Mouse (Mus musculus) layer of hippocampus, adult 9-11 months (tissue): ENCODE data around the gene Zfp362.

Source experiments
- DNase-seq: peaks from one replicate; pipeline ENCODE4 v3.0.0; 2022

Zfp362 gene

DNA sequence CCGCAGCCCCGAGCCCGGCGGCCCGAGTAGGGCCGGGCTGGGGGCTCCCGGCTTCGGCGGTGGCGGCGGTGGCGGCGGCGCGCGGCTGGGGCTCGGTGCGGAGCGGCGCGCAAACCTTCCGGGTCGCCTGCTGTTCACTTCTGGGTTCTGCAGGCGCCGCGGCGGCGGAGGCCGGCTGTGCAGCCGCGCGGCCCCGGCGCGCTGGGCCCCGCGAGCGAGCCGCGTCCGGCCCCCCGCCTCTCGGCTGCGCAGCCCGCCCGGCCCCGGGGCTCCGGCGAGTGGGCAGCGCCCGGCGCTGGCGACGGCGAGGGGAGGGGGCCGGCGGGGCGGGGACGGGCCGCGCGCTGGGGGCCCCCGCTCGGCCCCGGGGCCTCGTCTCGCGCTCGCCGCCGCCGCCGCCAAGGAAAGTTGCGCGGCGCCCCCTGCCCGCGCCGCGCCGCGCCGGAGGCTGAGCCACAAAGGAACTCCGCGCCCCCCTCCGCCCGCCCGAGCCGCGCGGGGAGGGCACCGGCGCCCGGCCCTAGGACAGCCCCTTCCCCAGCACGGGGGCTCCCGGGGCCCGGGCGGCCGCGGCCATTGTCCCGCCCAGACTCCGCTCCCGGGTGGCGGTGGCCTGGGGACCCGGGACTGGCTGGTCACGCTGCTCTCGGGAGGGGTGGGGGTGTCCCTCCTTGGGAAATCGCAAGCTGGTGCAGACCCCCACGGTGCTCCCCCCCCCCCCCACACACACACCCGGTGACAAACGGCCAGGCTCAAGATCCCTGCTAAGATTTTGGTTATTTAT, at the start of gene Zfp362:
Zfp362 (minus strand) TSS at position 3 of the 784 bp plus-strand sequence.
- no peak for DNase-seq

DNA sequence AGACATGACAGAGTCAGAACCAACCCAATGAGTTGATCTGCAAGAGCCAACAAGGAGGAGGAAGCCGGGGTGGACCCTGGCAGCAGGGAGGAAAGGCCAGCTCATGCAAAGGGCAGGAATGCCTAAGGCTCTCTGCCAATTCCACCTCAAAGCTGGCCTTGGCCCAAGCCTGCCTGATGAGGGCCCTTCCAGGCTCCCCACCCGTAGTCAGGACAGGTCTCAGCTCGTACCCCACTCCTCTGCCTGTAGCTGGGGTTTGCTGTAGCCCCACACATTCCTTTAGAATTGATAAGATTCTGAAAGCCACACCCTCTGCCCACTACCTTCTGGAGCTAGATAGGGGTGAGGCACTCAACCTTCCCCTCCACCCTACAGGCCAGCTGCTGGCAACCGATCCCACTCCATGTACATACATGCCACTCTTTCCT, 49.8 kb upstream of the Zfp362 start:
- no peak for DNase-seq

DNA sequence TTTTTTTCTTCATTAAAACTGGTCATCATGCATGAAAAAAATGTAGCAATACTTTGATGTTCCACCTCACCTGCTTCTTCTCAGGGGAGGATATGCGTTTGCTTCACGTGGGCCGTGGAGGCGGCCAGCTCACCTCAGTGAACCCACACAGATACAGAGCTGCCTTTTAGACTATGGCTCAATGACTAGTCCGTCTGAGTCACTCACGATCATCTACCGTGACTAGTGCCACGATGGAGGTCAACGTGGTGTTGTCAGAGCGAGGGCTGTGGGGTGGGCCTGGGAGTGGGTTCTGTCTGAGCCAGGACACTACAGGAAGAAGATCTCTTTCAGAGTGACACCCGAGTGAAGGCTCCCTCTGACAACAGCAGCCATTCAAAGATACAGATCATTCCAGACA, 47.3 kb upstream of the Zfp362 start:
- no peak for DNase-seq

DNA sequence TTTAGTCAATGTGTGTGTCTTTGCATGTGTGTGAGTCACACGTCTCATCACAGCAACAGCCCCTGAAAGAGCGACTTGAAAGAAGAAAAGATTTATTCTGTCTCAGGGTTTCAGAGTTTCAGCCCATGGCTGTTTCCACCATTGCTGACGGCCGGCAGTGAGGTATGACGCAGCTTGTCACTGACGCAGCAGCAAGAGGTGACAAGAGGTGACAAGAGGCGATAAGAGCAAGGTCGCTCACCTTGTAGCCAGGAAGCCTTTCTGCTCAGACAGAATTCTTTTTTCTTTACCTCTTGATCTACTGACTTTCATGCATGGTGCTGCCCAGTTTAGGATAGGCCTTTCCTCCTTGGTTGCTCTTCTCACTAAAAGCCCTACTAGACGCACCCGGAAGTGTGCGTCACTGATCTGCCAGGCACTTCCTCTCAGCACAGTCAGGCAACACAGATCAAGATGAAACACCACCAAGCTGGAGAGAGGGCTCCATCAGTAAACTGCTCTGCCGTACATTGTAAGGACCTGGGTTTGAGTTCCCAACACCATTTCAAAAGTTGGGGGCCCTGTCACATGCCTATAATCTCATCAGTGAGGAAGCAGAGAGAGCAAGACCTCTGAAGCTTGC, 46.5 kb upstream of the Zfp362 start:
- no peak for DNase-seq

DNA sequence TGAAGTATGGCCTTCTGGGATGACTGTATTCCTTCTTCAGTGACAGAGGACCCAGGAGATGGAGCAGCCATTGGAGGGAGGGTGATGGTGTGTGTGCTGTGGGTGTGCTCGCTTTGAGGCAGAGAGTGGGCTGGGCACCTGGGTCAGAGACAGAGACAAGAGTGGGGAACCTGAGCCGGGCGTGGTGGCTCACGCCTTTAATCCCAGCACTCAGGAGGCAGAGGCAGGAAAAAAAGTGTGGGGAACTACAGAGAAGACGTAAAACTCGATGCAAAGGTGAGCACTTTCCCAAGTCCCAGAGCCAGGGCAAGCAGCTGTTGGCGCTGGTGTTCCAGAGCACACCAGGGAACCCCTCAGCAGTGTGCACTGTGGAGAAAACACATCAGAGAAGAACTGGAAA, 43.8 kb upstream of the Zfp362 start:
- no peak for DNase-seq

DNA sequence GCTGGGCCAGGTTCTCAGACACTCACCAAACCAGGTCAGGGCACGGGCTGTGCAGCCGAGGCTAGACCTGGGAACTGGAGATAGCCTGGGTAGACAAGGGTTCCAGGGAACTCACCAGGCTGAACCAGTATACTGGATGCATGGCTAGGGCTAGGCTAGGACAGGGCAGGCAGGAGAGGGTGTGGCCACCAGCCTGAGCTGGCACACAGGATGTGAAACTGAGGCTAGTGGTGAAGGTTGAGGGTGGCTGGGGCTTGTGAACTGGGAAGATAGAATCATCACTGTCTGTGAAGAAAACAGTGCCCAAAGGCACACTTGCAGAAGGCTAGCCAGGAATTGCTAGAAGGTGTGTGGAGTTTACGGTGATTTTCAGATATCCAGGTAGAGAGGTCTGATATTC, 43.1 kb upstream of the Zfp362 start:
- no peak for DNase-seq

DNA sequence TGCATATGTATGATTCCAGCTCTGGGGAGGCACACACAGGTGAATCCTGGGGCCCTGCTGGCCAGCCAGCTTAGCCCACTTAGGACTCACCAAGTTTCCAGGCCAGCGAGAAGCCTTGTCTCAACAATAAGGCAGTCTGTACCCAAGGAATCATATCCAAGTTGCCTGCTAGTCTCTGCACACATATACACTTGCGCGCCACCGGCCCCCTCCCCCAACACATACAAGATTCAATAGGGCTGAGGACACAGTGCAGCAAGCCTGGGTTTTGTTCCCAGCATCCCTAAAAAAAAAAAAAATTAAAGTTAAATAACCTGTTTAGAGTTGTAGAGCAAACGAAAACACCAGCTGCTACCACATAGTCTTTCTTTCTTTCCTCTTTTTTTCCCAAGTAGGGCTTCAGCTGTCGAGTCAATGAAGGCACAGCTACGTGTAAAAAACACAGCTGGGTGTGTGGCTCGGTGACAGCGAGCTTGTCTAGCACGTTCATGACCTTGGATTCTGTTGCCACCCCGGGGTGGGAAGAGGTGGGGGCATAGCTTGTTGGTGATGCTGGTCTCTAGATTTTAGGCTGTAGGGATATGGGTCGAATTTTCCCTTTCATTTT, 39.6 kb upstream of the Zfp362 start:
- DNase-seq, result no peak

DNA sequence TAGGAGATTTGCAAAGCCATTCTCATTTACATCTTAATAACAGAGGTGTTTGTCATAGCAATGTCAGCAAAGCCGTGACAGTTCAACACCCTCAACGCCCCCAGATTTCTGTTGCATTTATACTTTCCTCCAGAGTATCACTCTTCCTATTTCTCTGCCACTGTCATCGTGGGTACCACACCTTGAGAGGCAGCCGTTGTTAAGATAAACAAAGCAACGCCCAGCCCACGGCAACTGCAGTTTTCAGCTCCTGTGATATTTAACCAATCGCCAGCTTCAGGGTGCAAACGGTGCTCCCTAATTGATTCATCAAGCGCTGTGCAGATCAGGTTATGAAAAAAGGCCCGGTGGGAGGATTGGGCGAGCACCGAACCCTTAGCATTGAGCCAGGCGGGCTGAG, 38.7 kb upstream of the Zfp362 start:
- DNase-seq, result no peak

DNA sequence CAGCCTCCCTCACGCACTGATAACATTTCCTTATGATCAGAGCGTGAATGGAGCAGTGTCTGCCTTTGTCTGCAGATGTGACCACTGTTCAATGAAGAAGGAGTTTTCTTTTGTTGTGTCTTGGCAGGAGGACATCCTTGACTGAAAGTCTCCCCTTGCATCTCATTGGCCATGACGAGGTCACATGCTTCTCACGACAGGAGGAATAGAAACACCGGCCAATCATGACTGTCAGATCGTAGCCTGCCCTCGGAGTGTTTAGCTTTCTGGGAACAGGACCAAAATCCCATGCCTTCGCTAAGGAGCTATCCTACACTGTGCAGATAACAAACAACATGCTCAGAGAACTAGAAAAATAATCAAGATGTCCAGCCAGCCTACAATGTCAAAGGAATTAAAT, 35.4 kb upstream of the Zfp362 start:
- DNase-seq, result no peak

DNA sequence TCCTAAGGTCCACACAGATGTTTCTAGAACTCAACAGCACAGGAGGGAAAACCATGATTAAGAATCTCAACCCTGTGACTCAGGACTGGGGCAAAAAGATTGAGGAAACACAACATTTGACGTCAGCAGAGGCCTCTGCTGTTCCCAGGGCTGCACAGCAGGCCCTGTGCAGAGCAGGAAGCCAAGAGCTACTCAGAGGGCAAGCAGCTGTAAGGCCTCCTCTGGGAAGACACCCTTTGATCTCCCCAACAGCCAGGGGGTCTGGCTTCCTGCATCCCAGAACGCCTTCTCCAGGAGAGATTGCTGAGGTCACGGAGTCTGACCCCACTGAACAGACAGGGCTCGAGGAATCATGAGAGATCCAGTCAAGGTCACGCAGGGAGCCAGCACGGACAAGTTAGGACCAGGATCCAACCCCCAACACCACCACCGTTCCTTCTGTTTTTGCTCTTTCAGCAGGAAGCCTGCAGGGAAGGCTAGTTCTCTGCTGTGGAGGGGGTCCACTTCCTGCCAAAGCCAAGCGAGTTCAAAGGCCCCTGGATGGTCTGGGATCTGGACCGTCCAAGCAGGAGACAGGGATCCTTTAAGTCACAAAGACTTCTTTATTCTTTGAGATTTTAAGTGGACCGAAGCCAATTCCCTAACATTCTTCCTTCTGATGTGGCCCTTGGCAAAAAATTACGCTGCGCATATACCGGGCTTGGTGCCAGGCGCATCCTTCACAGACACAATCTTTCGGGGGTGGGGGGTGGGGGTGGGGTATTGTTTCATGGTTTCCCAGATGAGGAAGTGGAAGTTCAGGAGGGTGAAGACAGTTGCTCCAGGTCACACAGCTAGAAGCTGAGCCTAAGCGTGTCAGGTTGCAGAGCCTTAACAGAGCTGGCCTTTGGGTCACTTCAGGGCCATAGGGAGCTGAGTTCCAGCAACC, 34.2 kb upstream of the Zfp362 start:
- DNase-seq, result peak; percentile 8

DNA sequence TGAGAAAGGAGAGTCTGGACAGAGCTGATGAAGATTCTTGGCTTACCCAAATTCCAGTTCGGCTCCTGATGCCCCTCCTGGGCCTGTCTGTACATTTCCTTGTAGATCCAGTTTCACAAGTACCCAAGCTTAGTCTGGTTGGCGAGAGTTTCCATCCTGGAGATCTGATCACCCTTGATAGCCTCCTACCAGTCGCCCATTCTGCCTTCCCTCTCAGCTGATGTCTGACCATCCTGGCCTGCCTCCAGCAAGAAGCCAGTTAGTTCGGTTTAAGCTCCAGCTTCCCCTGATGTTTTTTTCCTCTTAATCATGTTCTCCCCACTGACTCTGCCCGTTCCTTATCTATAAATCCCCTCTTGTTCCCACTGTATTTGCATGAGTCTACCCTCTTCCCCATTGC, 32.4 kb upstream of the Zfp362 start:
- DNase-seq, result no peak

DNA sequence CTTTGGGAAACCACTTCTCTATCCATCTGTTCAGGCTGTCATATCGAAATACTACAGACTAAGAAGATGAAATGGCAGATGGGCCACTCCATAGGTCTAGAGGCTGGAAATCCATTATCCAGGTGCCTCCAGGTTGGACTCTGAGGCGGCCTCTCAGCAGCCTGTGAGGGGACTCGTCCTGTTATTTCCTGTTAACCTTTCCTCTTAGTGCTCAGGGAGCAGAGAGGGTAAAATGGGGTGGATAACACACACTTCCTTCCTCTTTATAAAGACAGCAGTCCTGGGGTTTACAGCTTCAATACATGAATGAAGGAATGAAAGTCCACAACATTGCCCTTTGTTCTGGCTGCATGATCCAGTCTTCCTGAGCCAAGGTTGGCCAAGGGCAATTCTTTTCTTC, 18.3 kb upstream of the Zfp362 start:
- DNase-seq, result no peak

DNA sequence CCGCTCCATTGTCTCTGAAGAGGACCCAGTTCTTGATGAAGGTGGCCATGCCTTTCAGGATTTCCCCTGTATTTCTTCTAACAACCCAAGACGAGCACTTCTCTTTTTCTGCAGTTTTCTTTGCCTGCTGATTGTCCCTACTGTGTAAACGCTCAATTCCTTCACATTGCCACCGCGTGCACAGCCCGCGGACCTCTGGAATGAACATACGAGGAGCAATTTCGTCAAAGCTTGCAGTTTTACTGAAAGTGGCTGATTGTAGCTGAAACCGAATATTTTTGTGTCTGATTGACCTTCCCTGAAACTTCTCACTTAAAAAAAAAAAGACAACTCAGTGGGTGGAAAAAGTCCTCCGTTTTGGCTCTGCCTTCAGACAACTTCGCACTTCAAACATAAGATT, 14.7 kb upstream of the Zfp362 start:
- DNase-seq, result no peak

DNA sequence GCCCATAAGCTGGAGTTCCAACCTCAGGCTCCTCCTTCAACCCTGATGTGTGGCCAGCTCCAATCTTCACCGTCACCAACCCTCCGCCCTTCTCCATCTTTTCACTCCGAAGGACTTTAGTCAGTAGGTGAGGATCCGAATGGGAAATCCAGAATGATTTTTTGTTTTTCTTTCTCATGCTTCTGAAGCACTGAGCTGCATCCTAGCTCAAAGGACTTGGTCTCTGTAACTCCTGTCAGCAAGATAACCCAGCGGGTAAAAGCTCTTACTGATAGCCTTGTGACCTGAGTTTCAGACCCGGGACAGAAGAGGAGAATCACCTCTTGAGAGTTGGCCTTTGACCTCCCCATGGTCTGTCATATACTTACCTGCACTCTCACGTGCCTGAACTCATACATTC, 11.2 kb upstream of the Zfp362 start:
- no peak for DNase-seq

DNA sequence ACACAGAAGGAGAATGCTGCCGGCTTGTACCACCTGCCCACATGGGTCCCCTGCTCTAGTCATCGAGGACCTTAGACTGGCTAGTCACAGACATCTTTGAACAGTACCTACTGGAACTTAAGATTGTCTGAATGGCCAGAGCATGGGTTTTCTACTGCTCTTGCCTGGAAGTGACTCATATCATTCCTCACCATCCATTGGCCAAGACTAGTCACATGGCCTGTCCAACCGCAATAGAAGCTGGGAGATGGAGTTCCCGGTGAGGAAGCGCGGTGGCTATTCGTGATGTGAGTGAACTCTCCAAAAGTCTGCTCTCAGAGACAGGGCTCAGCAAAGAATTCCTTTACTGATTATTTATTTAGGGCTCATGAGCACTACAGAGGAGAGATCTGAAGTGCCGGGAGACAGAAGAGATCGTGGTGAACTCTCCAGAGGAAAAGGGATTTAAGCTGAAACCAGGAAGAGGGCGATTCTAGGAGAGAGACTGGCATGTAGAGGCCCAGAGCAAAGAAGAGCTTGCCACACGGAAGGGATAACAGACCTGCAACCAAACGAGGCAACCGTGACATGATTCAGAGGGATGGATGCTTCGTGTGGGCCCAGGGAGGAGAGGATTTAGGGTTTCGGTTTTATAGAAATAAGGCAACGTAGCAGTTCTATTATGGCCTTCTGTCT, 5.7 kb upstream of the Zfp362 start:
- peak; percentile 92 for DNase-seq

DNA sequence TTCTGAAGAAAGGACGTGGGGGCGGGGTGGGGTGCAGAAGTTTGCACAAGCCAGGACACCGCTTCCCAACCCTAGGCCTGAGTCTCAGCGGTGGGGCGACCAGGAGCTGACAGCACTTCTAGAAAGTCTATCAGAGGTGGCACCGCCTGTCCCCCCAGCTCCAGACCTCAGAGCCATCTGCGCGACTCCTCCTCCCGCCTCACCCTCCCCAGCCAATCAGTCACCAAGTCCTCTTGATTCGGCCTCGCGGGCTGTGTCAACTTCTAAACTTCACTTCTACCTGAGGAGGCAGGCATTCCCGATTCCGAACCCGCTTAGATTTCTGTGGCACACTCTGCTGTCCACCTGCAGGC, 958 bp upstream of the Zfp362 start:
- peak; percentile 41 for DNase-seq

DNA sequence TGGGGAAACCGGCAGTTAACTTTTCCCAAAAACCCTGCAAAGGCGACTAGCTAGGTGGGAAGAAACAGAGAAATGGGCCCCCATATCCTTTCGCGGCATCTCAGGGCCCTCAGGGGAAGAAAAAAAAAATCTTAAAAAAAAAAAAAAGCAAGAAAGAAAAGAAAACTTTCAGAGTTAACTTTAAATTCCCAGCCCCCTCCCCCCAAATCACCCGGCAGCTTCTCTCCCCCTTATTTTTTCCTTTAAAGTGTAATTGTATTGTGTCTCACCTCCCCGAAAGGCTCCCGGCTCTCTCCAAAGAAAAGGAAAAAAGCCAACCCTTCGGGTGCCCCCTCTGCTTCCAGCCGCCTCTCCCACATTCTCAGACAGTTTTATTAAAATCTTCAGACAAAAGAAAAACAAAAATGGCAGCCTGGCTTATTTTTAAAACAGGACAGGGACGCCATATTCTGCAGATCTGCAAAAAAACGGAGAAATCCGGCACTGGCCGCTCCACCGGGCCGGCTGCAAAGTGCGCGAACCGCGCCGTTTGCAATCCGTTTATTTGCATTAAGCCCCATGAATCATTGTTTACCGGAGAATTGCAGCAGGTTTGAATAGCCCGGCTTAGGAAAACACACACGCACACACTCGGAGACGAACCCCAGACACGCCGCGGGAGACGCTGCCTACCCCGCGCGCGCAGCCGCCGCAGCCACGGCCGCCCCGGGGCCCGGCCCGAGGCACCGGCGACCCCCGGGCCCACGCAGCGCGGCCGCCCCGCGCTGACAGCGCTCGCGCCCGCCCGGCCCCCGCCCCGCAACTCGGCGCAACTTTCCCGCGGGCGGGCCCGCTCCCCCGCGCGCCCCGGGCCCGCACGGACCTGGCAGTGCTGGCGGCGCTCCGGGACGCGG, 449 bp downstream of the Zfp362 start:
- DNase-seq, result no peak

DNA sequence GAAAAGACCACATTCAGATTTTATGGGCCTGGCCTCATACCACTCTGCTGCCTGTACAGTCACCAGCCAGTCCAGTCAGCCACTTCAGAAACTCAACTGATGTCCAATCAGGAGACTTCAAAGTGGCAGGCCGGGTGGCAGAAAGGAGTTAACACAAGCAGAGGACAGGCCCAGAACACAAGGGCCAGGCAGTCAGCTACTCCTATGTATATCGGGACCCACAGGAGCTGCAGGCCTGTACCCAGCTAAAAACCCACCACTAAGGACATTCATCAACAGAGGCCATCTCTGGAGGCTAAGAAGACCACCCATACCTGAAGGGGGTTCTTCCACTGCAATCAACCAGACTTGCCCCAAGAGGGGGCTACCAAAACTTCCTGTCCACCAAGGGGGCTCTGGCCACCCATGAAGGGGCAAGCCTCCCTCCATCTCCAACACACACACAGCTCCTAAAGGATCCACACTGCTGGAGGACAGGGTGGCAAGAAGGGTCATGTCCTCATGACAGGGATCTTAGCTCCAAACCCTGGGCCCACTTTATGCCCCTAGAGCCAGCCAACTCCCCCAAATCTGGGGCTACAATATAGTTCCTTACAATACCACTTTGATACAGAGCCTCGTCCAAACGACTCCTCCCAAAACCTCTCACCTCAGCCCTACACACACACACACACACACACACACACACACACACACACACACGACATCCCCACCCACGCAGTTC, 1.3 kb downstream of the Zfp362 start:
- DNase-seq, result no peak

DNA sequence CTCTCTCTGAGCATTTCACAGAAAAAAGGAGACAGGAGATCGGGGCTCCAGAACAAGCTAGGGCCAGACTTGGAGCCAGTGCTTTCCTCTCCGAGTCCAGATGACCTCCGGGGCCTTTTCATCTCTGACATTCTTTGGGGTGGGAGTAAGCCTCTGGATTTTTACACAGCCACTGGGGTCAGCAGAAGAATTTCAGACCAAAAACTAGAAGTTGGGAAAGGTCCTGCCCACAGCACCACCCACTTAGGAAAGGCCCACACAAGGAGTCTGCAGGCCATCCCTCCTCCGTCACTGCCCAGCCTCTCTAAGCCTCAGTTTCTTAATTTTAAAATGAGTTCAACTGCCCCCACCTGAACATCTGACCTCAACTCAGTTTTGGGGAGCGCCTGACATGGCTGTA, 2.3 kb downstream of the Zfp362 start:
- DNase-seq, result no peak

DNA sequence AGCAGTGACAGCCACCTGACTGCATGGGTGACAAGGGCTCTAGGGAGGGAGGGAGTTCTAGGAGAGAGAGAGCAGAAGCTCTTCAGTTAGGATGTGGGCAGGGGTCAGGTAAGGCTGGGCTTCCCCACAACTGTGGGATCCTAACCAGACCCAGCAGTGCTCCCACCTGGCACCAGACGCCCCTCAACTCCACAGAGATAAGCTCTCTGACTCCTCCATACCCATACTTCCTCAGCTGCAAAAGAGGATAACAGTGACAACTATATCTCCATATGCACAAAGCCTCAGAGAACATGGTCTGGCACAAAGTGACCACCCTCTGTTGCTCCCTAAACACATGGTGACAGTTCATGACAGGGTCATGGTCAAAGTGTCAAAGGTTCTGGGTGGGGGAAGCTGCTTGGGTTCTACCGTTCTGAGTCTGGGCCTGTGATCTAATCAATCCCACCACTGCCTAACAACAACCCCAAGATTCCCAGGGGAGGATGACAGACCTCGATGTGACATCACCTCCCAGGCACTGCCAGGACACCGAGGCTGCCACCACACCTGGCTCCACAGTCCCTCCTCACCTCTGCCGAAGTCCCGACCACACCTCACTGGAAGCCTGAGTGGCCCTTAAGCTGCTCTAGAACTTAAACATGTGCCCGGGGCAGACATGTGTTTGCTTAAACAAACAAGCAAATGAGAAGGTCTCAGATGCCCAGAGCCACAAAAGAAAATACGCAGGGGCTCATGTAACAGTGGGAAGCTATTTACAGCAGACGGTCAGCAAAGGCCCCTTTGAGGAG, 4.0 kb downstream of the Zfp362 start:
- DNase-seq, result no peak
